Mouse (Mus musculus) kidney, postnatal 14 days (tissue): ENCODE data around the gene Adcy3.
"Not testable (repeated sequence)": the region's sequence is repeated elsewhere in the genome, so short reads cannot be mapped to it uniquely, and the experiment has no call there.

Source experiments
- DNase-seq: peaks from one replicate; pipeline ENCODE4 v3.0.0; 2022; ENCODE audit warnings: mixed read lengths

Adcy3 gene

GRCm38 (mm10) chr12:4184648-4185047 lies 51.7 kb downstream of the Adcy3 start:
- peak; percentile 42 for DNase-seq

GRCm38 (mm10) chr12:4188171-4189059 lies 55.5 kb downstream of the Adcy3 start:
- peak; percentile 58 for DNase-seq

- DNase-seq = no peak
These were observed 56.2 kb downstream of the Adcy3 start for GRCm38 (mm10) chr12:4189060-4189447.

- peak; percentile 37 for DNase-seq
These were observed 59.6 kb downstream of the Adcy3 start for GRCm38 (mm10) chr12:4192514-4192913.

GRCm38 (mm10) chr12:4193025-4193740 lies 60.3 kb downstream of the Adcy3 start:
- DNase-seq = peak; percentile 56

GRCm38 (mm10) chr12:4194643-4195042 lies 61.7 kb downstream of the Adcy3 start:
- DNase-seq = no peak

- no peak for DNase-seq
These were observed 65.8 kb downstream of the Adcy3 start for GRCm38 (mm10) chr12:4198702-4199101.

GRCm38 (mm10) chr12:4199271-4199670 lies 66.4 kb downstream of the Adcy3 start:
- DNase-seq = no peak

- no peak for DNase-seq
These were observed 68.7 kb downstream of the Adcy3 start for GRCm38 (mm10) chr12:4201454-4202200.

GRCm38 (mm10) chr12:4202206-4202605 lies 69.3 kb downstream of the Adcy3 start:
- DNase-seq = no peak

- DNase-seq = no peak
These were observed 73.2 kb downstream of the Adcy3 start for GRCm38 (mm10) chr12:4206106-4206505.

- DNase-seq = peak; percentile 66
These were observed 75.7 kb downstream of the Adcy3 start for GRCm38 (mm10) chr12:4208405-4209133.

- no peak for DNase-seq
These were observed 76.3 kb downstream of the Adcy3 start for GRCm38 (mm10) chr12:4209196-4209595.

- no peak for DNase-seq
These were observed 78.3 kb downstream of the Adcy3 start for GRCm38 (mm10) chr12:4211174-4211573.

- peak; percentile 53 for DNase-seq
These were observed 80.0 kb downstream of the Adcy3 start for GRCm38 (mm10) chr12:4212908-4213307.

- DNase-seq = no peak
These were observed 97.3 kb downstream of the Adcy3 start for GRCm38 (mm10) chr12:4230156-4230555.

- no peak for DNase-seq
These were observed 99.9 kb downstream of the Adcy3 start for GRCm38 (mm10) chr12:4232777-4233176.

GRCm38 (mm10) chr12:4233572-4234508 lies 100.9 kb downstream of the Adcy3 start, which contains the start of the genes Ptrhd1 and Cenpo:
Gene Ptrhd1, plus strand, starts transcription at chr12:4234027.
Gene Cenpo, minus strand, starts transcription at chr12:4234294.
- peak; percentile 98 for DNase-seq

- DNase-seq = no peak
These were observed 104.6 kb downstream of the Adcy3 start for GRCm38 (mm10) chr12:4237481-4237880.

- not testable (repeated sequence) for DNase-seq
These were observed 107.4 kb downstream of the Adcy3 start for GRCm38 (mm10) chr12:4240281-4240680.

GRCm38 (mm10) chr12:4243805-4244204 lies 110.9 kb downstream of the Adcy3 start:
- no peak for DNase-seq
